Mouse (Mus musculus): ENCODE measurements at regions not wholly inside any gene's neighbourhood (a gene's known extent, or its start where the extent isn't known, plus 50 kb on each side); places are given as distances from the start of the nearest gene placed in this dataset.
A peak's percentile ranks its signal among the peaks of the same experiment; 100 is the strongest.

- DNase-seq (ENCODE audit: low spot score in 2 of 2): no peak
- intact Hi-C loops (cut with DNase I): no loop called here
Observed at GRCm38 (mm10) chr17:74920056-74920455, 85.3 kb upstream of the Ltbp1 start.

- DNase-seq (ENCODE audit: low spot score in 2 of 2): no peak
- intact Hi-C loops (cut with DNase I): no loop called here
Observed at GRCm38 (mm10) chr17:74921413-74921812, 84.0 kb upstream of the Ltbp1 start.

GRCm38 (mm10) chr17:74922016-74922415 lies 83.4 kb upstream of the Ltbp1 start:
- DNase-seq (ENCODE audit: low spot score in 2 of 2): no peak
- intact Hi-C loops (cut with DNase I): no loop called here

- intact Hi-C loops (cut with DNase I): no loop called here
- peak in 1 of 2 experiments; percentile 42 for DNase-seq (ENCODE audit: low spot score in 2 of 2)
Observed at GRCm38 (mm10) chr17:74922591-74922990, 82.8 kb upstream of the Ltbp1 start.

GRCm38 (mm10) chr17:74923101-74923500 lies 82.3 kb upstream of the Ltbp1 start:
- DNase-seq (ENCODE audit: low spot score in 2 of 2): no peak
- intact Hi-C loops (cut with DNase I): no loop called here

GRCm38 (mm10) chr17:74925131-74925530 lies 80.2 kb upstream of the Ltbp1 start:
- intact Hi-C loops (cut with DNase I): no loop called here
- no peak for DNase-seq (ENCODE audit: low spot score in 2 of 2)

- DNase-seq (ENCODE audit: low spot score in 2 of 2): no peak
- intact Hi-C loops (cut with DNase I): no loop called here
Observed at GRCm38 (mm10) chr17:74927981-74928380, 77.4 kb upstream of the Ltbp1 start.

GRCm38 (mm10) chr17:74931540-74931939 lies 73.8 kb upstream of the Ltbp1 start:
- intact Hi-C loops (cut with DNase I): no loop called here
- DNase-seq (ENCODE audit: low spot score in 2 of 2): no peak

- intact Hi-C loops (cut with DNase I): no loop called here
- DNase-seq (ENCODE audit: low spot score in 2 of 2): no peak
Observed at GRCm38 (mm10) chr17:74941393-74941792, 64.0 kb upstream of the Ltbp1 start.

- intact Hi-C loops (cut with DNase I): no loop called here
- DNase-seq (ENCODE audit: low spot score in 2 of 2): peak in 1 of 2 experiments; percentile 10
Observed at GRCm38 (mm10) chr17:74942984-74943801, 62.2 kb upstream of the Ltbp1 start.

GRCm38 (mm10) chr17:74943802-74944193 lies 61.6 kb upstream of the Ltbp1 start:
- peak; percentile 7 to 16 for DNase-seq (ENCODE audit: low spot score in 2 of 2)
- intact Hi-C loops (cut with DNase I): no loop called here

GRCm38 (mm10) chr17:74945149-74945548 lies 60.2 kb upstream of the Ltbp1 start:
- DNase-seq (ENCODE audit: low spot score in 2 of 2): no peak
- intact Hi-C loops (cut with DNase I): no loop called here

- DNase-seq (ENCODE audit: low spot score in 2 of 2): no peak
- intact Hi-C loops (cut with DNase I): no loop called here
Observed at GRCm38 (mm10) chr17:74948476-74948875, 56.9 kb upstream of the Ltbp1 start.

- no peak for DNase-seq (ENCODE audit: low spot score in 2 of 2)
- intact Hi-C loops (cut with DNase I): no loop called here
Observed at GRCm38 (mm10) chr17:74950316-74950715, 55.1 kb upstream of the Ltbp1 start.

GRCm38 (mm10) chr17:74954988-74955387 lies 50.4 kb upstream of the Ltbp1 start:
- DNase-seq (ENCODE audit: low spot score in 2 of 2): no peak
- intact Hi-C loops (cut with DNase I): no loop called here
